Mouse (Mus musculus) forebrain, embryonic 12.5 days (tissue): ENCODE measurements around the gene Psmd5. TPM values are rescaled to one million over a fixed set of nuclear protein-coding genes. Genes with fewer than 3 reads are reported as not detected.

Experiments
- ATAC-seq: fragments of 200-750 bp; cut with Nextera tagmentation; 2 replicates; pipeline ENCODE4 v1.8.0; 2017; ENCODE audit warnings: moderate TSS enrichment; ENCODE audit not compliant: low FRiP score
- H3K27ac ChIP-seq: fragments of 300-500 bp; sonication (generic); 2 replicates; pipeline ENCODE4 v1.5.1; 2016; ENCODE audit warnings: mild to moderate bottlenecking
- H3K27me3 ChIP-seq: fragments of 300-500 bp; sonication (generic); 2 replicates; pipeline ENCODE4 v1.6.1; 2016; ENCODE audit warnings: mild to moderate bottlenecking
- H3K36me3 ChIP-seq: fragments of 300-500 bp; sonication (generic); replicated peaks from 2 replicates; pipeline ENCODE4 v1.6.1; 2016; ENCODE audit warnings: mild to moderate bottlenecking
- H3K4me1 ChIP-seq: fragments of 300-500 bp; sonication (generic); 2 replicates; pipeline ENCODE4 v1.6.1; 2016
- H3K4me2 ChIP-seq: fragments of 300-500 bp; sonication (generic); 2 replicates; pipeline ENCODE4 v1.6.1; 2016; ENCODE audit warnings: mild to moderate bottlenecking, moderate library complexity
- H3K4me3 ChIP-seq: fragments of 300-500 bp; sonication (generic); replicated peaks from 2 replicates; pipeline ENCODE4 v1.5.1; 2016; ENCODE audit warnings: mild to moderate bottlenecking
- H3K9ac ChIP-seq: fragments of 300-500 bp; sonication (generic); 2 replicates; pipeline ENCODE4 v1.6.1; 2016; ENCODE audit warnings: mild to moderate bottlenecking
- H3K9me3 ChIP-seq: fragments of 300-500 bp; sonication (generic); 2 replicates; pipeline ENCODE4 v1.6.1; 2016
- WGBS: fragments of 180-500 bp; shearing (Covaris S2); methylation state at CpG from one replicate; pipeline ENCODE4 v1.1.7; 2016; 5-methylcytosine and 5-hydroxymethylcytosine counted together
- polyA plus RNA-seq: library from polyadenylated mRNA; unstranded; fragments of >200 nt; fragmentation: Nextera tagmentation; extraction: Ambion mirVana; gene quantifications from 2 replicates; pipeline ENCODE4 v1.2.1, GENCODE M21; 2016

Psmd5 gene
- polyA plus RNA-seq: 97.9 and 110 TPM in 2 replicates

GRCm38 (mm10) chr2:34874816-34875345, at the start of gene Psmd5:
Gene Psmd5, minus strand, starts transcription at chr2:34874968.
- H3K4me1 ChIP-seq: peaks cover 14% of the 10 kb centered on the region
- no peaks in the 10 kb centered on the region for H3K9me3 ChIP-seq
- ATAC-seq: no peak
- no peak within 1 kb of the TSS for H3K27ac ChIP-seq
- H3K36me3 ChIP-seq: no peaks in the 10 kb centered on the region
- 14% methylated on average over 8 of the region's 8 CpGs for WGBS
- H3K27me3 ChIP-seq: peaks cover 49% of the 10 kb centered on the region
- H3K4me3 ChIP-seq: 0 out of 2 replicates have a peak within 1 kb of the TSS, but pooled peaks have one; percentile 0
- H3K9ac ChIP-seq: peak within 1 kb of the TSS; percentile 4; the same call in 1 of the 2 replicates
- H3K4me2 ChIP-seq: peak within 1 kb of the TSS; percentile 13

- Histone ChIP-seq H3K9me3 (no peaks in the 10 kb centered on the region), H3K4me1 (no peaks in the 10 kb centered on the region), H3K4me2 (no peak overlapping the region), H3K27ac (no peak overlapping the region), H3K36me3 (no peaks in the 10 kb centered on the region), H3K4me3 (no peak overlapping the region), H3K9ac (no peak overlapping the region), H3K27me3 (no peaks in the 10 kb centered on the region)
- ATAC-seq: no peak
- 13% methylated on average over 2 of the region's 2 CpGs for WGBS
Observed at GRCm38 (mm10) chr2:34922729-34923128, 48.0 kb upstream of the Psmd5 start.

- no peak for ATAC-seq
- Histone ChIP-seq H3K9me3 (no peaks in the 10 kb centered on the region), H3K9ac (no peak overlapping the region), H3K27me3 (peaks cover 6% of the 10 kb centered on the region; the same call in 1 of the 2 replicates), H3K27ac (no peak overlapping the region), H3K36me3 (no peaks in the 10 kb centered on the region), H3K4me3 (no peak overlapping the region), H3K4me2 (no peak overlapping the region), H3K4me1 (no peaks in the 10 kb centered on the region)
- WGBS: 59% methylated on average over 2 of the region's 2 CpGs
Observed at GRCm38 (mm10) chr2:34920144-34920543, 45.4 kb upstream of the Psmd5 start.

DNA sequence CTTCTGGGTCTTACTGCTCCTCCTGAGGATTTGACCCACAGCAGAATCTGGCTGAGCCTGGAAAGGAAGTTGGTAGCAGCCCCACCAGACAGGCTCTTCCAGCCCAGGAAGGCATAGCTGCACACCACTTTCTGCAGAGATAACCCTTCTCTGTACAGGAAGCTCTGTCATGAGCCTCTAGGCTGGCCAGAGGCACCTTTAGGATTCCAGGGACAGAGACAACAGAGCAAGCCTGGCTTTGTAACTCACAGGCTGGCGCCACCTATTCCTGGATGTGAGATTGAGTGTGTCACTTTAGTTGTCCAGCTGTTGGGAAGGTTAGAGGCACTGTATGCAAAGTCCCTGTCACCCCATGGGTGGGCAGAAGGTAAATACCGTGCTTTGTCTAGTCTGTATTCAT, 40.3 kb upstream of the Psmd5 start:
- H3K9me3 ChIP-seq: no peaks in the 10 kb centered on the region
- H3K27me3 ChIP-seq: peaks cover 48% of the 10 kb centered on the region
- no peak for ATAC-seq
- H3K27ac ChIP-seq: no peak overlapping the region
- peak overlapping the region; percentile 96; the same call in 1 of the 2 replicates for H3K4me2 ChIP-seq
- H3K9ac ChIP-seq: no peak overlapping the region
- peaks cover 23% of the 10 kb centered on the region for H3K4me1 ChIP-seq
- no peak overlapping the region for H3K4me3 ChIP-seq
- H3K36me3 ChIP-seq: no peaks in the 10 kb centered on the region
- 29% methylated on average over 2 of the region's 2 CpGs for WGBS

DNA sequence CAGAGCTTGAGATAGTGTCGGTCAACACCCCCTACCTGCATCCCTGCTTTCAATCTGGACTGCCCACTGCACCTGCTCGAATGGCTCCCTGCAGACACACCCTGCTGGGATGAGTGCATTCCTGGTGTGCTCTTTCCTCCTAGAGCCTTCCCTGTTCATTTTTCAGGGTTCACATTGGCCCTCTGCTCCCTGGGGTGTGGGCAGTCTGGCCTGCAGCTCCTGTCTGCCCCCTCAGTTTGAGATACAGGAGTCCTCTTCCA, 40.0 kb upstream of the Psmd5 start:
- WGBS: 8% methylated on average over 2 of the region's 2 CpGs
- H3K9me3 ChIP-seq: no peaks in the 10 kb centered on the region
- peaks cover 23% of the 10 kb centered on the region for H3K4me1 ChIP-seq
- H3K9ac ChIP-seq: no peak overlapping the region
- peak overlapping the region; percentile 96 for H3K4me2 ChIP-seq
- no peak overlapping the region for H3K4me3 ChIP-seq
- no peak for ATAC-seq
- no peak overlapping the region for H3K27ac ChIP-seq
- H3K36me3 ChIP-seq: no peaks in the 10 kb centered on the region
- peaks cover 48% of the 10 kb centered on the region for H3K27me3 ChIP-seq

DNA sequence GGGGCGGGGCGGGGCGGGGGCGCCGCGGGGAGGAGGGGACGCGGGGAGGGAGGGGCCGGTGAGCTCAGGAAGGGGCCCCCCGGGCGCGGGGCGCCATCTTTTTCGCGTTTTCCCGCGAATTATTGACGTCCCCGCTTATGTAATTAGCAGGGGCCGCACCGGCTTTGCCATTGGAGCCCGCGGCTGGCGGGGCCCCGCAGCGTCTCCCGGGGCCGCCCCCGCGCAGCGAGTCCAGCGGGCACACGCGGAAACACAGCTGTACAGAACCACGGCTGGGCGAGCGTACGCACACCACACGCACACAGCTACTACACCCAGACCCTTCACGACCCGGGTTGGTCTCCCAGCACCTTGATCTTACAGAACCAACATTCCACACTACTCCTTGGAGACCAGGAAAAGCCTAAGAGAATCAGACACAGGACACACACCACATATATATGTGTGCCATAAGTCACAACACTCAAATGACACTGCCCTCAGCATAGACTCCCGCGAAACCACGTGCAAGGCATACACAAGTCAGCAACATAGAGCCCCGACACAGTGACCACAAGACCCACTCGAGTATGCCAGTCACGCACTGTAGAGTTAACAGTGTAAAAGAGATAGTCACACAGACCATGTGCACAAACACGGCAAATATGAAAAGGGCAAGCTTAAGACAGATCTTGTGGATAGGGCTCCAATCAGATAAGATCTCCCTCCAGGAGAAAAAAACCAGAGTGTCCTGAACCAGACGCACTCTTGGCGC, 39.5 kb upstream of the Psmd5 start:
- Histone ChIP-seq H3K4me2 (peak overlapping the region; percentile 96), H3K27me3 (peaks cover 48% of the 10 kb centered on the region), H3K27ac (no peak overlapping the region), H3K4me1 (peaks cover 23% of the 10 kb centered on the region), H3K36me3 (no peaks in the 10 kb centered on the region), H3K9ac (peak overlapping the region; percentile 71), H3K9me3 (no peaks in the 10 kb centered on the region), H3K4me3 (peak overlapping the region; percentile 66)
- WGBS: 3% methylated on average over 41 of the region's 50 CpGs
- peak; percentile 73 for ATAC-seq

GRCm38 (mm10) chr2:34913218-34914068, 38.7 kb upstream of the Psmd5 start, which contains the start of gene Phf19:
Gene Phf19, minus strand, starts transcription at chr2:34914026.
- peak; percentile 71 for ATAC-seq
- Histone ChIP-seq H3K36me3 (no peaks in the 10 kb centered on the region), H3K27me3 (peaks cover 48% of the 10 kb centered on the region), H3K9ac (peak within 1 kb of the TSS; percentile 71), H3K9me3 (no peaks in the 10 kb centered on the region), H3K4me1 (peaks cover 23% of the 10 kb centered on the region), H3K4me3 (peak within 1 kb of the TSS; percentile 66), H3K4me2 (peak within 1 kb of the TSS; percentile 96), H3K27ac (no peak within 1 kb of the TSS)
- under 1% methylated on average over 52 of the region's 64 CpGs for whole genome bisulfite sequencing

DNA sequence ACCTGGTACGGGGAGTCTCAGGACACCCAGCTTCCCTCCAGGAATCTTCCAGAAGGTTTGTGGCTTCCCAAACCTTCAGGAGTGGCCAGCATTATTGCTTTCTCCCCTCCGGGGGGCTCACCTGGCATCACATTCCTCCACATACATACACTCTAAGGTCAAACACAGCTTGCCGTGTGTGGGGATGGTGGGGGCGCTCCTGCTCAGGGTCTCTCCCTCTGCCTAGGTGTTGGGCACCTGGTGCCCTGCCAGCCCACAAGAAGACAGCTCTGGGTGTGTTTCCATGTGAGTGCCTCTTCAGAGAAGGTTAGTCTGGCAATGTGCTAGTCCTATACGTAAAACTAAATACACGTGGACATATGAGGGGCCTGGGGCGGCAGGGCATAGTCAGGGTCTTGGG, 37.8 kb upstream of the Psmd5 start:
- Histone ChIP-seq H3K9me3 (no peaks in the 10 kb centered on the region), H3K36me3 (no peaks in the 10 kb centered on the region), H3K27me3 (peaks cover 48% of the 10 kb centered on the region), H3K4me1 (peaks cover 23% of the 10 kb centered on the region), H3K27ac (no peak overlapping the region), H3K4me2 (peak overlapping the region; percentile 96), H3K9ac (0 out of 2 replicates have a peak overlapping the region, but pooled peaks have one; percentile 71), H3K4me3 (peak overlapping the region; percentile 66)
- ATAC-seq: no peak
- 38% methylated on average over 7 of the region's 7 CpGs for WGBS

GRCm38 (mm10) chr2:34911871-34912270, 37.1 kb upstream of the Psmd5 start:
- Histone ChIP-seq H3K9ac (no peak overlapping the region), H3K36me3 (no peaks in the 10 kb centered on the region), H3K4me1 (peaks cover 23% of the 10 kb centered on the region), H3K27ac (no peak overlapping the region), H3K4me2 (no peak overlapping the region), H3K4me3 (no peak overlapping the region), H3K9me3 (no peaks in the 10 kb centered on the region), H3K27me3 (peaks cover 48% of the 10 kb centered on the region)
- 85% methylated on average over 5 of the region's 5 CpGs for WGBS
- ATAC-seq: no peak

DNA sequence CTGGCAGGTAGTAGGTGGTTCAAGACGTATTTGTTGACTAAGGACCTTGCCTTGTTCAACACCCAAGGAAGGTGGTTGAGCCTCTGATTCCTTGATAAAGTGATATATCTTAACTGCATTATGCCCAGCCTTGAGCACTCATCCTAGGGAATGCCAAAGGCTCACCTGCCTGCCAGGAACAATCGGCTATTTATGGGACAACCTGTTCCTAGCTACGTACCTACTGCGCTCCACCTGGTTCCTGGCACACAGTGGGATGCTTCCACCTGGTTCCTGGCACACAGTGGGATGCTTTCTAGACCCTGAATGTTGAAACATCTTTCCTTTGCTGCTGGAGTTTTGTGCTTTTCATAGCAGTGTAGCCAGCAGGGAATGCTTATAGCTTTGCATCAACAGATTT, 35.0 kb upstream of the Psmd5 start:
- Histone ChIP-seq H3K27me3 (peaks cover 44% of the 10 kb centered on the region), H3K4me2 (no peak overlapping the region), H3K4me3 (no peak overlapping the region), H3K27ac (no peak overlapping the region), H3K36me3 (no peaks in the 10 kb centered on the region), H3K9ac (no peak overlapping the region), H3K4me1 (peaks cover 28% of the 10 kb centered on the region), H3K9me3 (no peaks in the 10 kb centered on the region)
- ATAC-seq: no peak
- 86% methylated on average over 4 of the region's 4 CpGs for WGBS

GRCm38 (mm10) chr2:34906861-34907604, 32.3 kb upstream of the Psmd5 start:
- no peaks in the 10 kb centered on the region for H3K9me3 ChIP-seq
- no peak overlapping the region for H3K27ac ChIP-seq
- peaks cover 16% of the 10 kb centered on the region for H3K4me1 ChIP-seq
- H3K4me2 ChIP-seq: no peak overlapping the region
- no peak for ATAC-seq
- 57% methylated on average over 12 of the region's 12 CpGs for WGBS
- no peak overlapping the region for H3K9ac ChIP-seq
- H3K4me3 ChIP-seq: no peak overlapping the region
- H3K27me3 ChIP-seq: peaks cover 18% of the 10 kb centered on the region; the same call in 1 of the 2 replicates
- H3K36me3 ChIP-seq: peaks cover 6% of the 10 kb centered on the region; the same call in 1 of the 2 replicates

DNA sequence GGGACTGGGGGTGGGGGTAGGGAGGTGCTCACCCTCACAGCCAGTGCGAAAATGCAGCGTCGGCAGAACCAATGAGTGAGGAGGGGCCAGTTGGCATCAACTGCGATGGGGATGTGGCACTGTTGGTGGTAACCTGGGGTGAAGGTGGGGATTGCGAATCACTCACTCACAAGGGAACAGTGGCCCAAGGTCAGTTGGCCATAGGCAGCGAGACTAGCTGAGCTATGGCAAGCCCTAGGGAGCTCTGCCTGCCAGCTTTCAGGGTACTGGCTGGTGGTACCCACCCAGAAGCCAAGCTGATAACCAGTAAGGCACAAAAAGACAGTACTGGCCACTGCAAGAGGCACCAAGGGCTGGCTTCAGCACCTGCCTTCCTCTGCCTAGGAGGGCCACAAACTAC, 31.7 kb upstream of the Psmd5 start:
- H3K4me2 ChIP-seq: no peak overlapping the region
- WGBS: 85% methylated on average over 6 of the region's 6 CpGs
- H3K27ac ChIP-seq: no peak overlapping the region
- ATAC-seq: no peak
- H3K9me3 ChIP-seq: no peaks in the 10 kb centered on the region
- H3K9ac ChIP-seq: no peak overlapping the region
- peaks cover 12% of the 10 kb centered on the region; the same call in 1 of the 2 replicates for H3K27me3 ChIP-seq
- peaks cover 16% of the 10 kb centered on the region for H3K4me1 ChIP-seq
- H3K4me3 ChIP-seq: no peak overlapping the region
- H3K36me3 ChIP-seq: peaks cover 6% of the 10 kb centered on the region; the same call in 1 of the 2 replicates
